Mouse (Mus musculus): ENCODE results near the gene Tmem63c.

DNA sequence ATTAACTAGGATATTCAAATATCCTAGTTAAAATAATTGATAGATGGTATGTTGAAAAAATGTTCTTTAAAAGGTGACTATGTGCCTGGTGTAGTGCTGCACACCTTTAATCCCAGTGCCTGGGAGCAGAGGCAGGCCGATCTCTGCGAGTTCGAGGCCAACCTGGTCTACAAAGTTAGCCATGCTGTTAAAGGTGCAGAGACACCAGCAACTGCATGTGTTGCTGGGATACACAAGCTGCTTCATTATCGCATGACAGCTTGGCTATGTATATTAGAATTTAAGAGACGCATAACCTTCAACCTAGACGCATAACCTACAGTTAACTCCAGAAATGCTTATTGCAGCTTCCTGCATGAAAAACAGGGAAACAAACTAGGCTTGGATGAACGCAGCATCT lies 15.5 kb downstream of the Tmem63c start:
- TF ChIP-seq GATA1 (IDR thresholded peaks at IDR 0.05; ENCODE audit: low read length), result no peak
- no peak for TF ChIP-seq TAL1 (IDR thresholded peaks at IDR 0.05; ENCODE audit: low read length)

Data from erythroblast, embryonic 14.5 days (primary cell).